Mouse (Mus musculus) liver, embryonic 12.5 days (tissue): ENCODE measurements around the gene Papolb. TPM values are rescaled to one million over a fixed set of nuclear protein-coding genes. Genes with fewer than 3 reads are reported as not detected.

Source experiments
- ATAC-seq: fragments of 200-750 bp; cut with Nextera tagmentation; 2 replicates; pipeline ENCODE4 v1.8.0; 2017; ENCODE audit warnings: moderate number of reproducible peaks, mild to moderate bottlenecking, moderate library complexity
- H3K27ac ChIP-seq: fragments of 300-500 bp; sonication (generic); 2 replicates; pipeline ENCODE4 v1.5.1; 2016; ENCODE audit warnings: mild to moderate bottlenecking
- H3K27me3 ChIP-seq: fragments of 300-500 bp; sonication (generic); replicated peaks from 2 replicates; pipeline ENCODE4 v1.6.1; 2016; ENCODE audit warnings: mild to moderate bottlenecking, moderate library complexity
- H3K36me3 ChIP-seq: fragments of 300-500 bp; sonication (generic); 2 replicates; pipeline ENCODE4 v1.6.1; 2016; ENCODE audit warnings: mild to moderate bottlenecking, moderate library complexity
- H3K4me1 ChIP-seq: fragments of 300-500 bp; sonication (generic); 2 replicates; pipeline ENCODE4 v1.6.1; 2016
- H3K4me2 ChIP-seq: fragments of 300-500 bp; sonication (generic); 2 replicates; pipeline ENCODE4 v1.6.1; 2016; ENCODE audit warnings: mild to moderate bottlenecking, moderate library complexity
- H3K4me3 ChIP-seq: fragments of 300-500 bp; sonication (generic); 2 replicates; pipeline ENCODE4 v1.5.1; 2016; ENCODE audit warnings: mild to moderate bottlenecking, moderate library complexity
- H3K9ac ChIP-seq: fragments of 300-500 bp; sonication (generic); 2 replicates; pipeline ENCODE4 v1.6.1; 2016; ENCODE audit warnings: mild to moderate bottlenecking, moderate library complexity
- H3K9me3 ChIP-seq: fragments of 300-500 bp; sonication (generic); replicated peaks from 2 replicates; pipeline ENCODE4 v1.6.1; 2016; ENCODE audit warnings: mild to moderate bottlenecking, moderate library complexity
- WGBS: fragments of 180-500 bp; shearing (Covaris S2); methylation state at CpG from one replicate; pipeline ENCODE4 v1.1.7; 2016; ENCODE audit not compliant: insufficient replicate concordance; 5-methylcytosine and 5-hydroxymethylcytosine counted together
- polyA plus RNA-seq: library from polyadenylated mRNA; unstranded; fragments of >200 nt; fragmentation: Nextera tagmentation; extraction: Ambion mirVana; gene quantifications from 2 replicates; pipeline ENCODE4 v1.2.1, GENCODE M21; 2016

The Papolb gene
- polyA plus RNA-seq, 1 experiment from 2014 or later = 0.05 TPM

GRCm38 (mm10) chr5:142549441-142549840, 19.6 kb upstream of the Papolb start:
- Histone ChIP-seq H3K4me2 (no peak overlapping the region), H3K4me3 (no peak overlapping the region), H3K36me3 (no peaks in the 10 kb centered on the region), H3K9ac (no peak overlapping the region), H3K27ac (no peak overlapping the region), H3K4me1 (peaks cover 10% of the 10 kb centered on the region), H3K27me3 (peaks cover 42% of the 10 kb centered on the region), H3K9me3 (0 out of 2 replicates have a peak, but pooled peaks cover 3% of the 10 kb centered on the region)
- no peak for ATAC-seq
- 63% methylated on average over 9 of the region's 9 CpGs for WGBS

GRCm38 (mm10) chr5:142547066-142547465, 17.2 kb upstream of the Papolb start:
- no peak overlapping the region for H3K4me3 ChIP-seq
- H3K4me1 ChIP-seq = peaks cover 13% of the 10 kb centered on the region
- no peak overlapping the region for H3K4me2 ChIP-seq
- no peak overlapping the region for H3K27ac ChIP-seq
- H3K36me3 ChIP-seq = no peaks in the 10 kb centered on the region
- WGBS = 41% methylated on average over 3 of the region's 3 CpGs
- H3K27me3 ChIP-seq = peaks cover 42% of the 10 kb centered on the region
- no peak overlapping the region for H3K9ac ChIP-seq
- 0 out of 2 replicates have a peak, but pooled peaks cover 3% of the 10 kb centered on the region for H3K9me3 ChIP-seq
- ATAC-seq = no peak

GRCm38 (mm10) chr5:142546344-142546743, 16.5 kb upstream of the Papolb start:
- H3K9me3 ChIP-seq = 0 out of 2 replicates have a peak, but pooled peaks cover 3% of the 10 kb centered on the region
- no peak overlapping the region for H3K4me2 ChIP-seq
- H3K4me3 ChIP-seq = no peak overlapping the region
- 30% methylated on average over 5 of the region's 5 CpGs for WGBS
- H3K36me3 ChIP-seq = no peaks in the 10 kb centered on the region
- H3K27ac ChIP-seq = no peak overlapping the region
- no peak overlapping the region for H3K9ac ChIP-seq
- no peak for ATAC-seq
- H3K4me1 ChIP-seq = peaks cover 13% of the 10 kb centered on the region
- H3K27me3 ChIP-seq = peaks cover 42% of the 10 kb centered on the region

GRCm38 (mm10) chr5:142545014-142545795, 15.3 kb upstream of the Papolb start:
- H3K4me1 ChIP-seq = peaks cover 3% of the 10 kb centered on the region; the same call in 1 of the 2 replicates
- H3K27me3 ChIP-seq = peaks cover 31% of the 10 kb centered on the region
- no peak overlapping the region for H3K4me2 ChIP-seq
- WGBS = 40% methylated on average over 5 of the region's 5 CpGs
- no peaks in the 10 kb centered on the region for H3K9me3 ChIP-seq
- H3K9ac ChIP-seq = no peak overlapping the region
- no peak overlapping the region for H3K27ac ChIP-seq
- H3K4me3 ChIP-seq = no peak overlapping the region
- no peaks in the 10 kb centered on the region for H3K36me3 ChIP-seq
- no peak for ATAC-seq

GRCm38 (mm10) chr5:142537286-142537685, 7.4 kb upstream of the Papolb start:
- H3K27me3 ChIP-seq = no peaks in the 10 kb centered on the region; the same call in 1 of the 2 replicates
- 63% methylated on average over 3 of the region's 3 CpGs for WGBS
- no peaks in the 10 kb centered on the region for H3K36me3 ChIP-seq
- ATAC-seq = no peak
- no peak overlapping the region for H3K4me2 ChIP-seq
- H3K9me3 ChIP-seq = no peaks in the 10 kb centered on the region
- no peak overlapping the region for H3K27ac ChIP-seq
- no peak overlapping the region for H3K4me3 ChIP-seq
- H3K4me1 ChIP-seq = no peaks in the 10 kb centered on the region
- H3K9ac ChIP-seq = no peak overlapping the region

- no peaks in the 10 kb centered on the region for H3K36me3 ChIP-seq
- WGBS = 69% methylated on average over 4 of the region's 4 CpGs
- no peak overlapping the region for H3K4me2 ChIP-seq
- H3K9ac ChIP-seq = no peak overlapping the region
- no peaks in the 10 kb centered on the region for H3K4me1 ChIP-seq
- H3K27me3 ChIP-seq = peaks cover 12% of the 10 kb centered on the region
- no peak overlapping the region for H3K4me3 ChIP-seq
- ATAC-seq = no peak
- no peaks in the 10 kb centered on the region for H3K9me3 ChIP-seq
- H3K27ac ChIP-seq = no peak overlapping the region
Observed at GRCm38 (mm10) chr5:142535388-142535787, 5.5 kb upstream of the Papolb start.

GRCm38 (mm10) chr5:142524711-142525464, 5.0 kb downstream of the Papolb start:
- H3K9me3 ChIP-seq = no peaks in the 10 kb centered on the region
- no peak overlapping the region for H3K4me2 ChIP-seq
- peaks cover 21% of the 10 kb centered on the region for H3K4me1 ChIP-seq
- H3K36me3 ChIP-seq = no peaks in the 10 kb centered on the region
- no peak overlapping the region for H3K27ac ChIP-seq
- ATAC-seq = no peak
- H3K9ac ChIP-seq = no peak overlapping the region
- no peak overlapping the region for H3K4me3 ChIP-seq
- WGBS = 69% methylated on average over 8 of the region's 8 CpGs
- peaks cover 36% of the 10 kb centered on the region for H3K27me3 ChIP-seq

- H3K9me3 ChIP-seq = no peaks in the 10 kb centered on the region
- peak overlapping the region; percentile 18; the same call in 1 of the 2 replicates for H3K9ac ChIP-seq
- no peaks in the 10 kb centered on the region for H3K36me3 ChIP-seq
- peaks cover 27% of the 10 kb centered on the region for H3K4me1 ChIP-seq
- peak overlapping the region; percentile 33 for H3K4me2 ChIP-seq
- WGBS = 59% methylated on average over 11 of the region's 11 CpGs
- H3K27ac ChIP-seq = peak overlapping the region; percentile 81
- peaks cover 12% of the 10 kb centered on the region for H3K27me3 ChIP-seq
- ATAC-seq = peak; percentile 92
- no peak overlapping the region for H3K4me3 ChIP-seq
Observed at GRCm38 (mm10) chr5:142521195-142521866, 8.5 kb downstream of the Papolb start.

GRCm38 (mm10) chr5:142520360-142520759, 9.5 kb downstream of the Papolb start:
- Histone ChIP-seq H3K9ac (no peak overlapping the region), H3K4me1 (peaks cover 27% of the 10 kb centered on the region), H3K36me3 (no peaks in the 10 kb centered on the region), H3K4me3 (no peak overlapping the region), H3K27ac (peak overlapping the region; percentile 81), H3K4me2 (no peak overlapping the region; the same call in 1 of the 2 replicates), H3K27me3 (peaks cover 4% of the 10 kb centered on the region), H3K9me3 (no peaks in the 10 kb centered on the region)
- ATAC-seq = no peak
- 65% methylated on average over 4 of the region's 4 CpGs for WGBS

- no peaks in the 10 kb centered on the region for H3K27me3 ChIP-seq
- no peak overlapping the region for H3K9ac ChIP-seq
- peaks cover 27% of the 10 kb centered on the region for H3K4me1 ChIP-seq
- no peak overlapping the region for H3K4me3 ChIP-seq
- no peak for ATAC-seq
- H3K4me2 ChIP-seq = no peak overlapping the region
- 48% methylated on average over 6 of the region's 6 CpGs for WGBS
- H3K9me3 ChIP-seq = no peaks in the 10 kb centered on the region
- no peak overlapping the region for H3K27ac ChIP-seq
- H3K36me3 ChIP-seq = no peaks in the 10 kb centered on the region
Observed at GRCm38 (mm10) chr5:142518973-142519372, 10.9 kb downstream of the Papolb start.

- Histone ChIP-seq H3K9me3 (no peaks in the 10 kb centered on the region), H3K9ac (no peak overlapping the region), H3K27me3 (peaks cover 26% of the 10 kb centered on the region), H3K4me1 (no peaks in the 10 kb centered on the region), H3K4me3 (no peak overlapping the region), H3K27ac (no peak overlapping the region), H3K4me2 (no peak overlapping the region), H3K36me3 (no peaks in the 10 kb centered on the region)
- ATAC-seq = no peak
- 63% methylated on average over 4 of the region's 4 CpGs for WGBS
Observed at GRCm38 (mm10) chr5:142512112-142512511, 17.8 kb downstream of the Papolb start.

- Histone ChIP-seq H3K27me3 (peaks cover 31% of the 10 kb centered on the region), H3K9me3 (no peaks in the 10 kb centered on the region), H3K36me3 (no peaks in the 10 kb centered on the region), H3K4me2 (no peak overlapping the region), H3K27ac (no peak overlapping the region), H3K4me3 (no peak overlapping the region), H3K4me1 (no peaks in the 10 kb centered on the region), H3K9ac (no peak overlapping the region)
- ATAC-seq = no peak
- WGBS = 70% methylated on average over 7 of the region's 7 CpGs
Observed at GRCm38 (mm10) chr5:142510061-142510414, 19.8 kb downstream of the Papolb start.
